Mouse (Mus musculus) bone marrow, adult 2 months (tissue): ENCODE measurements at regions not wholly inside any gene's neighbourhood (a gene's known extent, or its start where the extent isn't known, plus 50 kb on each side); places are given as distances from the start of the nearest gene placed in this dataset.

Experiments
- CTCF ChIP-seq: fragments of 200-500 bp; IDR thresholded peaks from 2 replicates; pipeline ENCODE4 v1.5.1; 2011; ENCODE audit warnings: low read length, control low read depth; ENCODE audit not compliant: control insufficient read depth, insufficient read depth
- POLR2A ChIP-seq: fragments of 200-500 bp; IDR thresholded peaks from 2 replicates; pipeline ENCODE4 v1.6.1; 2011; ENCODE audit warnings: low read depth, mild to moderate bottlenecking, control low read depth, low read length, borderline replicate concordance; ENCODE audit not compliant: control insufficient read depth

GRCm38 (mm10) chr2:72871836-72872235 is 108.4 kb downstream of the Sp3 start:
- TF ChIP-seq CTCF = no peak
- TF ChIP-seq POLR2A = no peak
